Mouse (Mus musculus) gastrocnemius, postnatal 14 days (tissue): ENCODE results near the gene Ap3b1. TPM values are rescaled to one million over a fixed set of nuclear protein-coding genes. Genes with fewer than 3 reads are reported as not detected.

ENCODE experiments used
- DNase-seq: peaks from one replicate; pipeline ENCODE4 v3.0.0; 2021; ENCODE audit warnings: mixed read lengths
- intact Hi-C: fragments of 180-260 bp; cut with DNase I; formaldehyde crosslinking; loops from one replicate; pipeline ENCODE4 v1.15.1; 2025; ENCODE audit warnings: low total_unique reads
- total RNA-seq, 2 experiments: library from RNA; stranded (reverse); gene quantifications; 2 replicates each; pipeline ENCODE4 v1.2.3; 2021

Ap3b1 gene
- total RNA-seq, 2 experiments from 2014 or later, result 18.6 to 19.3 TPM

DNA sequence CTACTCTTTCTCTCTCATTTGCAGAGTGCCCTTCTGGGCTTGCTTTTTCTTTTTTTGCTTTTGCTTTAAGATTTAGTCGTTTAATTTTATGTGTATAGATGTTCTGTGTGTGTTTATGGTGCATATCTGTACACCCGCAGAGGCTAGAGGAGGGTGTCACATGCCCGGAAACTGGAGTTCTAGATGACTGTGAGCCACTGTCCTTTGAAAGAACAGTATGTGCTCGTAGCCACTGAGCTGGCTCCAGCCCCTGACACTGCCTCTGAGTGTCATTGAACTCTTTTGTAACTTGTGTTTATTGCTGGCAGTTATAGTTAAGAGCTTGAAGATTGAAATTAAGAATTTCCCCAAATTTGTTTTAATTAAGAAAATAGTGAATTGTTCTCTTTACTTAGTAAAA, 82.4 kb downstream of the Ap3b1 start:
- intact Hi-C loops, result no loop called here
- DNase-seq, result no peak

DNA sequence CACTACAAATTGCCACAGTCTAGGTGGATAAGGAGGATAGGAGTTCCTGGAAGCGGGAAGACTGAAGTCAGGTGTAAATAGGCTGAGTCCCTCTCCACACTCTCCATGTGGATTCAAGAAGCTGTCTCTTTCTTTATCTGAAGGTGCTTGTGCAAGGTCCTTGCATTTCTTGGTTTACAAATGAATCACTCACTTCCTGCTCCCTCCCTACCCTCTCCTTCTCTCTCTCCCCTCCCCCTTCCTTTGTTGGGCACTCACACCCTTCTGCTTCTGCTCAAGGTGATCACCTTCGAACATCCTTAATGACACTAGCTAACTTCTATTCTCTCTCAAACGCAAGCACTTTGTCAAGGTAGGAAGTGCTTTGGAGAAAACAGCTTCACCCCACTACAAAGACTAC, 84.7 kb downstream of the Ap3b1 start:
- intact Hi-C loops, result no loop called here
- no peak for DNase-seq

DNA sequence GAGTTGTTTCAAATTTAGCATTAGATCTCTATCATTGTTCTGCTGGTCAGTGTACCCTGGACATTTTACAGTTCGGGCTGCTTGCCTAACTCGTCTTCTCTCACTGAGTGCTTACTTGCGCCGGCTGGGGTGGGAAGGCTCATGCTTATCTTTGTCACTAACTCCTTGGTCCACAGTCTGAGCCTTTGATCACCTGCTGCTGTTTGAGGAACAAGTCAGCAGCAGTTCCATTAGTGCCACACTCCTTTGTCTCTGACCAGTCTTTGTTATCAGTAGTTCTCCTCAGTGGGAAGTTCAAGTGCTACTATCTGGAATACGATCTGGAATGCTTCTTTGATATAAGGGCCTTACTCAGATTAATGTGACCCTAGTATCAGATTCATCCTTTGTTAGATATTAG, 86.3 kb downstream of the Ap3b1 start:
- no peak for DNase-seq
- intact Hi-C loops, result no loop called here

DNA sequence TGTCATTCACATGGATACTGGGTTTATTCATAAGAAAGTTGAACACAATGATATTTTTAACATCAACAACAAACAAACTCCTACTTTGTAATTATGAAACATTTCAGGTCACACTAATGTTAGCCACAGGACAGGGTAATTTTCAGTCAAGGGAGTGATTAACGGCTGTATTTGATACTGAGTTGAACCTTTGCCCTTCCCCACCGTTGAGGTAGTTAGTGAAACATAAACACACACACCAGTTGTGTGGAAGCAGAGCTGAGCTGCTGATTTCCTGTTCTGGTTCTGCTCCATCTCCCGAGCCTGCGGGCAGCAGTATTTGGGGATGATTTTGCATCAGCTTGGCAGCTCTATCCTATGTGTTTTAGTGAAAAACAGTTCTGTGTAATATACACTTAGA, 88.2 kb downstream of the Ap3b1 start:
- intact Hi-C loops, result no loop called here
- DNase-seq, result no peak

DNA sequence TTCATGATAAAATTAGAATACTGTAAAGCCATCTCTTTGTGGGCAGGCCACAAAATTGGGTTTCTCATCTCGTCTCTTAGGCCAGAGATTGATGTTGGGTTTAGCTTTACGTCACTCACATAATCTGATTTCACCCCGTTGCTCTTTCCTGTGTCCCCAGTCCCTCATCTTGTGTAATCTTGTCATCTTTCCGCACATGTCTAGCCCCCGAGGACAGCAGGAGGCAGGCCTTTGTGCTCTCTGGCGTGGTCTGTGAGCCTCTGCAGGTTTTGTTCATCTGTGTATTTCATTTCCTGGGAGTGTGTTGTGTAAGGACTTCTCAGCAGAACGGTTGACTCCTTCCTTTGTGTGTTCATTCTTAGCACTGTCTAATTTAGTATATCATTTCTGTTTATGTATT, 90.8 kb downstream of the Ap3b1 start:
- intact Hi-C loops, result no loop called here
- DNase-seq, result no peak

DNA sequence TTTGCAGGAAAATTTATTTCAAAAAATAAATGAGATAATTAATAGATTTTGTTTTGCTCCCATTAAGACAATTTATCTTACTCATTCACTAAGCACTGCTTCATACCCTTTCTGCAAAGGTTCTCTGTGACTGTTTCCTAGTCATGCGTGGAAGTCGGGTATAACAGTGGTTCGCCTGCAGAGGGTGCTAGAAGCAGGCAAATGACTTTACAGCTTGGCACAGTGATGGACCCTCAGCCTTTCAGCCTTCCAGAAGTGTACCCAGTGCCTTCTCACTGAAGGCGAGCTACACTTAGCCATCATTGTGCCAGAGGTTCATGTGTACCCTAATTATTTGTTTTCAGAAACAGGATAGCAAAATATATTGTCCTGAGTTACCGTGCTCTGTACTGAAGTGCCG, 92.5 kb downstream of the Ap3b1 start:
- intact Hi-C loops, result loop anchor here (10.0 kb wide), 1 partner anchor 484 kb away; no protein-coding TSS in a partner anchor
- DNase-seq, result peak; percentile 18

DNA sequence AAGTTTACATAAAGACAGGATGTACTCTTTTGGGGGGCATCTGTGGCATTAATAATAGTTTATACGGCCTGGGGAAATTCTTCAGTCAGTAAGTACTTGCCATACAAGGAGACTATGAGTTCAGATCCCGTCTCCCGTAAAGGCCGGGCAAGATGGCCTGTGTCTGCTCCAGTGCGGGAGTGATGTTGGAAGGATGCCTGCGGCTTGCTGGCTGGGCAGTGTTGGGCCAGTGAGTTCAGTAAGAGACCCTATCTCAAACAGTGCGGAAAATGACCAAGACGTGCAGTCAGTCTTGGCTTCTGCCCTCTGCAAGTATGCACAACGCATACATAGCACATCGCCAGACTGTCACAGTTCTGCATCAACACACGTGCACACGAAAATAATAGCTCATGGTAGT, 95.4 kb downstream of the Ap3b1 start:
- no peak for DNase-seq
- intact Hi-C loops, result loop anchor here (10.0 kb wide), 1 partner anchor 481 kb away; no protein-coding TSS in a partner anchor

DNA sequence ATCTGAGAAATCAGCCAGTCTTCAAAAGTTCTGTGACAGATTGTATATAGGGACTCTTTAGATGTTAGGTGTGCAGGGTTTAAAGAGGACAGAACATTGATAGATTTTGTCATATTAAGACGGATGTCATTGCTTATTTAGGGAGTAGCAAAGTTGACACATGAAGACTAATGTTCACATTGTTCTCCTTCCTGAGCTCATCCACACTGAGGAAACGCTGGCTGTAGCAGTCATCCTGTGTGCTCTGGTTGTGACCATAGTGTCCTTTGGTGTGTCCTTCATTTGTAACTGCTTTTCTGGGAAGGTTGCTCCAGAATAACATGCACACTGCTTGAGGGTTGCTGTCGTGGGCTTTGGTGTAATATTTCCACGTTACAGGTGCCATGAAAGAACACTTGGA, 100.4 kb downstream of the Ap3b1 start:
- intact Hi-C loops, result loop anchor here (10.0 kb wide), 1 partner anchor 476 kb away; no protein-coding TSS in a partner anchor

DNA sequence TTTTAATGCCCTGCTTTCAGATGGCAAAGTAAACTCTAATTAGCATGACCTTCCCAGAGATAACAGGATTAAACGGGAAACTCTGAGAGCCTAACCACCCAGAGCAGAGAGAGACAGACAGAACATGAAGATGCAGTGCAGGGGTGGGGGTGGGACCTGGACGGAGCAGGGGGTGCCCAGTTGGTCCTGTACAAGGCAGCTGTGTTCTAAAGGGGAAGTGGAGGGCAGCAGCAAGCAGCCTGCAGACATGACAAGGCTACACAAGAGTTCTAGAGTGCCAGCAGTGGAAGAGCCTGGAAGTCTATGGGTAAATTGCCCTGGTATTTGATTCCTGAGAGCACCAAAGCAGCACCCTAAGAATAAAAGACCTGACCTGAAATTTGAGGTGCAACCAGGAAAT, 105.5 kb downstream of the Ap3b1 start:
- DNase-seq, result no peak
- intact Hi-C loops, result no loop called here

More for the DNA sequence above, 100.4 kb downstream of the Ap3b1 start:
- no peak for DNase-seq

DNA sequence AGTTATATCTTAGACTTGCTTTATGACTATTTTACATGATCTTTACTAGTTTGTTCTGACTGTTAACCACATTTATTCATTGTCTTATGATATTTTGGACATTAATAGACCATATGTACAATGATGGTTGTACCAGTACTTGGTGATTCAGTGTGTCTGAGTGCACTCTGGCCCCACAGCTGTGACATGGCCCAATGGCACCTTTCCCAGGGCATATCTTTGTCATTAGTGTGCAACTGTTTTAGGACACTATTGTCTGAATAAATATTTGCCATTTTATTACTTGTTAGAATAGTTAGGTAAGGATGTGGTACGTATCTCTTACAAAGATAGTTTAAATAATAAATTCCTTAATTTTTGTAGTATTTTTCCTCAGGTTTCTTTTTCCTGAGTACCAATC, 109.8 kb downstream of the Ap3b1 start:
- DNase-seq, result no peak
- intact Hi-C loops, result no loop called here

DNA sequence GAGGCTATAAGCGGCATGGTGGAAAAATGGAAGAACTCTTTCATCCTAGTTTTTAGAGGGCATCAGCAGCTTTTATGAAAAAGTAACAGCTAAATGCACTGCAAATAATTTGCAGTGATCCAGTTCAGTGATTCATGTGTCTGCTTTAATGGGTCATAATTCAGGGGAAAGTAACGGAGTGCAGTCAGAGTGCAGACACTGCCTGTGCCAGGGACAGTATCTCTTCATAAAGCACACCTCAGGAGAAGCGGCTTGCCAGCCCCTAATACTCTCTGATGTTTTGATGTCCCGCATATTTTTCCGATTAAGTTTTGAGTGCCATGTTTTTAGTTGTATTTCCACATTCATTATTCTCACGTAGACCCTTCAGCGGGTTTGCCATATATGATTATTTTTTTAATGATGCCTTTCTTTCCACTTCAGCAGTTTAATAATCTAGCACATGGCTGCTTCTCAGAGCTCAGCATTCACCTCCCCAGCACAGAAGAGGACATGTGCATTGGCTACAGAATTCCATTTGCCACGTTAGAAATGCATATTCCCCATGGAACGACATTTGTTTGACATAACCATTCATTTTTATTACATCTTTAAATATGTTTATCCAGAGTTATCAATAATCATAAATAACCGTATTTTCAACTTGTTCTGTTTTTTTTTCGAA, 112.4 kb downstream of the Ap3b1 start:
- DNase-seq, result no peak
- intact Hi-C loops, result no loop called here

DNA sequence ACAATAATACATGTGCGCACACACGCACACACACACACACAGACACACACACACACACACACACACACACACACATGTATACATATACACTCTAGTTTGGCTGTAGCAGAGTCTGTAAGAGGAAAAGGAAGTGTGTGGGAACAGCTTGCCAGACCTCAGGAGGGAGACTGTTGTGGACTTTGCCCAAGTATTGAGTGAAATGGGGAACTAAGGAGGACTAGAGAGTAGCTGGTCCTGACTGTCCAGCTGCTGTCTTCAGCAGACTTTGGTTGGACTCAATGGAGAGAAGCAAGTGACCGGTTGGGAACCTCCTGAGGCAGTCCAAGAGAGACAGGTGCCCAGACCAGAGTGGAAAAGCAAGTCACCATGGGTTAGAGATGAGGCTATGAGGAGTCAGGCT, 117.4 kb downstream of the Ap3b1 start:
- intact Hi-C loops, result no loop called here
- DNase-seq, result no peak

DNA sequence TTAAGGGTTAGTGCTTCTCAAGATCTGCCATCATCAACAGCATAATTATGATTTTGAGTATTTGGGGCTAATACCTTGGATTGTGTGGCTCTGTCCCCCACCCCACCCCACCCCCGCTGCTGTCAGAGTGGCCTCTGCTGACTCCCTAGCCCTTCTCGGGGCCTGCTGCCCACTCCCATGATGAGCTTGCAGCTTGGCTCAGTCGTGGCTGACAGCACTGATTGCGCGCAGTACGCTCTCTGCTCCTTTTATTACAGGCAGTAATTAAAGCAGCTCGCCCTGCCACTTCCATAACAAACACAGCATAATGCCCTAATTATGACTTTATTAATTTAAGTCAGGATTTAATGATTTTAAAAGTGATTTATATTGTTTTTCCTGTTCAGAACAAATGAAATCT, 121.5 kb downstream of the Ap3b1 start:
- DNase-seq, result no peak
- intact Hi-C loops, result no loop called here

DNA sequence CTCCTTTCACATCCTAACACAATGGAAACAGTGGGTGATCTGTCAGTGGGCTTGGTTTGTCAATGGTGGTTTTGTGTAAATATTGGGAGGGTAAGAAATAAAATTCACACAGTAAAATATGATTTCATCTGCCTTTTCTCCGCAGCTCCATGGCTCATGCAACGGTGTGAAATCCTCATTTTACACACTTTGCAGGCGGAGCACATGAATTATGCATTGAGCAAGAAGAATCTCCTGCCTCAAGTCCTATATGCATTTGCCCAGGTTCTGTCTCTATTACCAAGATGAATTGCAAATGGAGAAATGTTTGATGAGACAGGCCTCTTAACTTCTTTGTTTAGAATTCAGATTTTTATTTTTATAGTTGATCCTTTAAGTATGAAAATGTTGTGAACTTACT, 131.9 kb downstream of the Ap3b1 start:
- intact Hi-C loops, result no loop called here
- no peak for DNase-seq

DNA sequence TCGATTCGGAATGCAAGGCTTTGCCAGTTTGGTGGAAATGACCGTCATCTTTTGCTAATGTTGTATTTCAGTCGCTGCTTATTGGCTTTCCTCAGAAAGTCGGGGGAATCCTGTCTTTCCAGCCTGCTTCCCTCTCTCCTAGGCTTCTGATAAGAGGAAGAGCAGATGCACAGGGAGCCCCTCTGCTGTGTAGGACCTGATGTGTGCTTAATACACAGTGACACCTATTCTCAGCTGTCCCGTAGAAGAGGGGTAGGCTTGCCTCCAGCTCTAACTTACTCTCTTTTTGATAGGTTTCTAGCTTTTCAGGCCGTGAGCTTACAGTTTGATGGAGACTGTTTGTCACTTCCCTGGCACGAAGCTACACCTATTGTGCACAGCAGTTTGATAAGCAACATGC, 132.4 kb downstream of the Ap3b1 start:
- no peak for DNase-seq
- intact Hi-C loops, result no loop called here

DNA sequence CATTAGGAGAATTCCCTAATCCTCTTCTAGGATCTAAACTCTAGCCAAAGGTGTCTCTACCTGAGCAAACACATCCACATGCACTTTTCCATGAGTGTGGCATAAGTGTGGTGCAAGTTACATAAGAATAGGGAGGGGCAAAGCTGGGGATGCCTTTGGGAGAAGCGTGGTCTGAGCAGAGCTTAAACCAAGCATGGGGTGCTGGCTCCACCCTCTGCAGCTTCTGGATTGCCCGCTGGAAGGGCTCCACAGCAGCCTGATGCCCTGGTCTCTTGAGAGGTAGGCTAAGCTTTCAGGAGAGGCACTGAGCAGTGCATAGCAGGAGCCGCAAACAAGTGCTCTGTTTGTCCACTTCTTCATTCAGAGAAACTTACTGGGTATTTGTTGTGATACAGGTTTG, 138.8 kb downstream of the Ap3b1 start:
- intact Hi-C loops, result no loop called here
- DNase-seq, result no peak

DNA sequence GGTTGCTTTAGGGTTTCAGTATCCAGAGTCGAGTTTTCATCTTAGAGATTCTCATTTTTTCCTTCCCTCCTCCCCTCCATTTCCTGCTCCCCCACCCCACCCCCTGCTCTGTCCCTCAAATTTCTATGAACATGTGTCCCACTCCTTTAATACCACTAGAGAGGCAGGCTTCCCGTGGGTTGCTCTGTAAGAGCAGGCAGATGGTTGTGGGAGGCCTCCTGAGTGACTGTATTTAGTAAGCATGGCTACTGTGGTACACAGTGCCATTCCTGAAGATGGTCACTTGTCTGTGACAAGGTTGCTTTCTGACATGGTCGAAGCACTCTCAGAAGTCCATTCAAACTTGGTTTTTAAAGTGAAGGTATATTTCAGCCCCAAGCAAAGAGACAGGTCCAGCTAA, 147.7 kb downstream of the Ap3b1 start:
- no peak for DNase-seq
- intact Hi-C loops, result no loop called here

DNA sequence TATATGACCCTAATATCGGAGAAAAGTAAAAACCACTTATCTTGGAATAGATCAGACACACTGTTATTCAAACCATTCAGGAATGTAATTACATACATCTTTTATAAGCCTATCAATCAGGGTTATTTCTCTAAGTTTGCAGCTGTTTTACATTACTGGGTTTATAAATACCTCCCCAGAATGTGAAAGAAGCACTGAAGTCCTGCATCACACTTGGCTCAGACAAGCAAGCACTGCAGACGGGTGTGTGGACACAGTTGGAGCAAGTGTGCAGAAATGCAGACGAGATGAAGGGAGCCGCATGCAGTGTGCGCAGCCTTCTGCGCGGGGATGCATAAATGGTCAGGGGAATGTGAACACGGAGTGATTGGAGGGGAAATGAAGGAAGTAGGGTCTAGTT, 149.6 kb downstream of the Ap3b1 start:
- intact Hi-C loops, result no loop called here
- no peak for DNase-seq

DNA sequence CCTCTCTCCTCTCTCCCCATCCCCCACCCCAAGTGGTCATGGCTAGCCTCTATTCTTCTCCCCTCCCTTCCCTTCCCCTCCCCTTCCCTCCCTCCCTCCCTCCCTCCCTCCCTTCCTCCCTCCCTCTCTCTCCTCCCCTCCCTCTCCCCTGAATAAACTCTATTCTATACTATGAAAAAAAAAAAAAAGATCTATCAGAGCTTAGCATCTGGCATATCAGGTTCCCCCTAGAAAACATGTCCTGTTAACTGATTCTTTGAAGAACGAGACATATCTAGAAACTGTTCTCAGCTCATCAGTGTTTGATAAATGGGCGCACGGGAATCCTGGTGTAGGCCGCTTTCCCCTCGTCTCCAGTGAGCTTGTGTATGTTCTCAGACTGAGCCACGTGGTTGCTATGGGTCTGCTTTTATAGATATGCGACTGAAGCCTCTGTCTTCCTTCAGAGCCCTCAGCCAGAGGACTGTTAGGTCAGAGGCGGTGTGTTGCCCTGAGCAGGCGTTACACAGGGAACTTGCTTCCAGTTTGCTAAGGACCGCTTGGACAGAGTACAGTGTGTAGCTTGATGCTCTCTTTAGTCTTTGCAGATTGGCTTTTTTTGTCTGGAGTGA, 154.5 kb downstream of the Ap3b1 start:
- intact Hi-C loops, result no loop called here
- no peak for DNase-seq

DNA sequence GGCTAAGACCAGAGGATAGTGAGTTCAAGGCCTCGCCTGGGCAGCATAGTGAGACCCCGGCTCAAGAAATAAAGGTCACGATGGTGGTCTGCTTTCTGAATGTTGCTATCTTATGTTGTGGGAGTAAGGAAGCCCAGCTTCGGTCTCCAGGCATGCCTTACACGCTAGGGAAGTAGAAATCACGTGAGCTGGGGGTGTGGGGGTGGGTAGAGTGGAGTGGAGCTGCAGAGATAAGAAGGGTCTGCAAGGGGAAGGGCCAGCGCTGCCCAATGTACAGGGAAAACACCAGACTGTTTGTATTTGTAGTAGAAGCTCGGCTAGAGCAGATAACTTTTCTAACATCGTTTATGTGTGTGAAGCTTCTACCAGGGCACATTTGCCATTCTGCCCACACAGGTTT, 155.1 kb downstream of the Ap3b1 start:
- intact Hi-C loops, result no loop called here
- no peak for DNase-seq

DNA sequence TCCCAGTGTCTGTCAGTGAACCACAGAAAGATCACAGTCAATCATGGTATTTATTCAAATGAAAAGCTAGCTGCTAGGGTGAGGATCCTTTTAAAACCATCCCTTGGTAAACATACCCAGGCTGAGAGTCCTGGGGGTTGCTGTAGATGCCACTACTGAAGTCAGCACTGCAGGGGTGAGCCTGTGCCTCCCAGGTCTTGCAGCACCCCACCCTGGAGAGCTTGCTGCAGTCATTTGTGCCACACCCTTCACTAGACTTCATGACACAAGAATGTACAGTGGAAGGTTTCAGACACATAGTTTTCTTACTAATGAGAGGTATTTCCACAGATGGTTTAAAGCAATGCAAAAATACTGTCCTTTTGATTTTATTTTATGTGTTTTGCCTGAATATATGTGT, 156.2 kb downstream of the Ap3b1 start:
- DNase-seq, result no peak

DNA sequence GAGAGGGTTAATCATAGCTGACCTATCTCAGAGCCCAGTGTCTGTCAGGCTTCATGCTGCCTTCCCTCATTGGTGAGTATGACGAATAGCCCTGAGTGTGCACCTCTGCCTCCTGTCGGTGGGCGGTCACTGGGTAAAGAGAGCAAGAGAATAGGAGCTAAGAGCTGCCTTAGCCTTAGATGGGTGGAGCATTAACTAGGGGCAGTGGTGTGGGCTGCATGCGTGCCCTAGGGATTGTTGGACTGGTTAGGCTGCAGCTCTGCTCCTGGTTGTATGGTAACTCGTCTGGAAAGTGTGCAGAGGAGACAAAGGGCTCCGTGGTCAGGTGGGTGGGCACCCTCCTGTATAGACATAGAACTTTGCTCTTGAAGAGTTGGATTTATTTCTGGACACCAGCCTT, 157.8 kb downstream of the Ap3b1 start:
- DNase-seq, result no peak
- intact Hi-C loops, result no loop called here

More for the DNA sequence above, 156.2 kb downstream of the Ap3b1 start:
- intact Hi-C loops, result no loop called here
